Mouse (Mus musculus): Measurements from ENCODE around the gene Asxl2. TPM values are rescaled to one million over a fixed set of nuclear protein-coding genes. Genes with fewer than 3 reads are reported as not detected.
"Not testable (repeated sequence)": the region's sequence is repeated elsewhere in the genome, so short reads cannot be mapped to it uniquely, and the experiment has no call there.

Gene Asxl2
- polyA plus RNA-seq, 1 experiment, result 11.0 TPM

DNA sequence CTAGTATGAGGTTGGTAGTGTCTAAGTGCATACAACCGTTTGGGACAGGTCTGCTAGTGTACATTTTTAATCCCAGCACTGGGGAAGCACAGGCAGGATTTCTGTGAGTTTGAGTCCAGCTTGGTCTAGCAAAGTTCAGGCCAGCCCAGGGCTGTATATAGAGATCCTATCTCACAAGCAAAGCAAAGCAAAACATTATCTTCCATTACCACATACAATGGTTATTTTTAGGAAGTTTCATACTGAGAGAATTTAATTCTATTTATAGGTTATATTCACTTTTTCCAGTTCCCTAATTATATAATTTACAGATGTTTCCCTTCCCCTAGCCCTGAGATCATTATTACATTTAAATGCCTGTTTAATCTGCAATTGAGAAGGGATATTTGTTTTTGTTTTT lies 35.4 kb upstream of the Asxl2 start:
- no peak for TF ChIP-seq CTCF (IDR thresholded peaks at IDR 0.05; ENCODE audit: extremely low read depth, insufficient read depth, low read length)
- no peak for TF ChIP-seq POLR2A (IDR thresholded peaks at IDR 0.05; ENCODE audit: extremely low read depth, insufficient read depth, low read length)
- H3K27ac ChIP-seq (ENCODE audit: insufficient read depth, low read length), result no peak overlapping the region
- no peaks in the 10 kb centered on the region; the same call in none of the 2 replicates for H3K4me1 ChIP-seq (ENCODE audit: control insufficient read depth, insufficient read depth, low read length)
- H3K4me3 ChIP-seq (ENCODE audit: insufficient read depth, low read length), result no peak overlapping the region

DNA sequence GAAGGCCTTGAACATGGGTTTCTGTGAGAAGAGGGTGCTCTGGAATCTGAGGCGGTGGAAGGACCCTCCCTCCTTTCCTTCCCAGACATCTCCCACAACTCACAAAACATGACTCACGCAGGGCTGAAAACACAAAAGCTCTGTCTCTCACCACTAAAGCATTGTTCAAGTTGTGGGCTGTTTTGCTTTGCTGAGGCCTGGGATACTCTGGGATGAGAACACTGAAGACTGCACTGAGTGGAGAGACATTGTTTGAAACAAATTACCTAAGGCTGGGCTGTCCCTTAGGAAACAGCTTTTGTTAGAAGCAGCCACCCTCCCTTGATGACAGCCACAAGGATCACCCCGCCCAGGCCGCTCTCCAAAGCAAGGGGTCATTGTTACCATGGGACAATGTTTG lies 33.5 kb upstream of the Asxl2 start:
- H3K4me3 ChIP-seq (ENCODE audit: insufficient read depth, low read length), result no peak overlapping the region
- TF ChIP-seq CTCF (IDR thresholded peaks at IDR 0.05; ENCODE audit: extremely low read depth, insufficient read depth, low read length) (no peak), POLR2A (IDR thresholded peaks at IDR 0.05; ENCODE audit: extremely low read depth, insufficient read depth, low read length) (no peak)

DNA sequence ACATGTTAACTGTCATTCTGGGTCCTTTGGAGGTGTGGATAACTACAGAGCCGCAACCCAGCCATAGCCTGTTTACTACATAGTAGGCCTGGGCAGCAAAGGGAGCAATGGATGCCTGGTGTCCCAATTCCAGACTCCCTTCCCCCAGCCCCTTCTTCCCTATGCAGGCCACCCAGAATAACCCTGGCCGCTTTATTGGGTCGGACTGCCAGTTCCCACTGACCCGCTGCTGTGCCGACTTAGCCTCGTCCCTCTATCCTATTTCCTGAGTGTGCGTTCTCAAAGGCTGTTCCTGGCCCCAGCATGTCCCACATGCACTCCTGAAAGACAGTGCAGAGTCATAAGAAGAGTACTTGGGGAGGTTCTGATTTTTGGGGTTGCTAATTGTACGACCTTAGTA lies 29.7 kb upstream of the Asxl2 start:
- Histone ChIP-seq H3K27ac (ENCODE audit: insufficient read depth, low read length) (no peak overlapping the region), H3K4me3 (ENCODE audit: insufficient read depth, low read length) (no peak overlapping the region), H3K4me1 (ENCODE audit: control insufficient read depth, insufficient read depth, low read length) (no peaks in the 10 kb centered on the region; the same call in 1 of the 2 replicates)
- TF ChIP-seq POLR2A (IDR thresholded peaks at IDR 0.05; ENCODE audit: extremely low read depth, insufficient read depth, low read length) (no peak), CTCF (IDR thresholded peaks at IDR 0.05; ENCODE audit: extremely low read depth, insufficient read depth, low read length) (no peak)

More for the DNA sequence above, 33.5 kb upstream of the Asxl2 start:
- Histone ChIP-seq H3K4me1 (ENCODE audit: control insufficient read depth, insufficient read depth, low read length) (no peaks in the 10 kb centered on the region; the same call in 1 of the 2 replicates), H3K27ac (ENCODE audit: insufficient read depth, low read length) (no peak overlapping the region)

DNA sequence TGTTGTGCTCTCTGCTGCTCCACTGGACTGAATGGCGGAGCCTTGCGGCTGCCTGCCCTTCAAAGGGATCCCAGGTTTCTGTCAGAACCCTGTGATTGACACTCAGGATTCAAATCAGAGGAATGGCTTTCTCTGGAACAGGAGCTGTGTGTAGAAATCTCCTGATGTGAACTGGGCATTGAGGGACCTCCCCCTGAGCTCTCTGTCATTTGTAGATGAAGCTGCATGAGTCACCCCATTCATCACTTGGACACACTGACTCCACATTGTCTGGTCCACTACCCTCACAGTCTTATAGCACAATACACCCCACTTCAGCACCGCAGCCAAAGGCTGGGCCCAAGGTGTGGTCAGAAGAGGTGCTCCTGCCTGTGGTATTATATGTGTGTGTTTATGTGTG lies 21.0 kb upstream of the Asxl2 start:
- not testable (repeated sequence) for H3K4me1 ChIP-seq (ENCODE audit: control insufficient read depth, insufficient read depth, low read length); H3K4me3 ChIP-seq (ENCODE audit: insufficient read depth, low read length); H3K27ac ChIP-seq (ENCODE audit: insufficient read depth, low read length)

DNA sequence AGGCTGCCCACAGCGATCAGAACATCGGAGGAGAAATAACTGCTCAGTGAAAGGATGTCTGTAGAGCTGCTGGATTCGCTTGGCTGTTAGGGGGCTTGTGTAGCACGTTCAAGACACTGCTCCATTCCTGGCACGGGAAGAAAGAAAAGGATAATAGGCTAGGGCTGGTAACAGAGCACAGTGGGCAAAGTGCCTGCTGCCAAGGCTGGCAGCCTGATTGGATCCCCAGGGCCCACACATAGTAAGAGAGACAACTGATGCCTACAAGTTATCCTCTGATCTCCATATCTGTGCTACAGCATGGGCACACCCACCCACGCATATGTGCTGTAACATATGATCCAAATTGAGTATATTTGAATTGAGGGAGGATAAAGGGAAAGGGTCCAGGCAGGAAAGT lies 20.1 kb upstream of the Asxl2 start:
- Histone ChIP-seq H3K4me3 (ENCODE audit: insufficient read depth, low read length) (no peak overlapping the region), H3K27ac (ENCODE audit: insufficient read depth, low read length) (no peak overlapping the region), H3K4me1 (ENCODE audit: control insufficient read depth, insufficient read depth, low read length) (peaks cover 2% of the 10 kb centered on the region; the same call in 1 of the 2 replicates)
- TF ChIP-seq CTCF (IDR thresholded peaks at IDR 0.05; ENCODE audit: extremely low read depth, insufficient read depth, low read length) (no peak), POLR2A (IDR thresholded peaks at IDR 0.05; ENCODE audit: extremely low read depth, insufficient read depth, low read length) (no peak)

DNA sequence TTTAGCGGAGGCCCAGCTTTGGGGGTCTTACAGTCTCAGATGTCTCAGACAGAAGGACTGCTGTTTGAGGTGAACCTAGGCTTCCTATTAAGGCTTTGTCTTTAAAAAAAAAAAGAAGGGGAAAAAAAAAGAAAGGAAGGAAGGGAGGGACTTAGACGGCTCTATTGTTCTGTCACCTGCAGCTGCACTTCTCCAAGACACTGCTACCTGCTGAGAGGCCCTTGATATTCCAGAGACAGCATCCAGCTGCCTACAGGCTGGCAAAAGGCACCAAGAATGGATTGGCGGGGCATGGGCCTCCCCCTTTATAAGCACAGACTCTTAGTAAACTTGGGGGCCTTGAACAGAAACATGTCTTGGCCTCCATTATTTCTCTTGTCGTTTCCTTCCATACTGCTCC lies 11.7 kb upstream of the Asxl2 start:
- no peak overlapping the region for H3K4me3 ChIP-seq (ENCODE audit: insufficient read depth, low read length)
- TF ChIP-seq CTCF (IDR thresholded peaks at IDR 0.05; ENCODE audit: extremely low read depth, insufficient read depth, low read length) (no peak), POLR2A (IDR thresholded peaks at IDR 0.05; ENCODE audit: extremely low read depth, insufficient read depth, low read length) (no peak)
- H3K27ac ChIP-seq (ENCODE audit: insufficient read depth, low read length), result no peak overlapping the region

DNA sequence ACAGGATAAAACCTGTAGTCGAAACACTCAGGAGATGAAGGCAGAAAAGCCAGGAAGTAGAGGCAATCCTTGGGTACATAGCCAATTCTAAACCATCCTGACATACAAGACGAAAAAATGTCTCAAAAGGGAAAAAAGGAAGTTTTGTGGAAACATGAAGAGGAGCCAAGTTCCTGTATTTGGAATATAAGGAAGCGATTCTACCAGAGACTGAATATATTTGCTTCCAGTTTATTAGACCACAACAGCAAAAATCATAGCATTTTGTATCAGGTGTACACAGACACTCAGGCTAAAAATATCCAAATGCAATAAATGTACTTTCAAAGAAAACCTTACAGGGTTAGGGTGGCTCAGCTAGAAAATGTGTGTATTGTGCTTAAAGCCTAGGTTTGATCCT lies 7.9 kb upstream of the Asxl2 start:
- no peak overlapping the region for H3K27ac ChIP-seq (ENCODE audit: insufficient read depth, low read length)
- no peak overlapping the region for H3K4me3 ChIP-seq (ENCODE audit: insufficient read depth, low read length)
- H3K4me1 ChIP-seq (ENCODE audit: control insufficient read depth, insufficient read depth, low read length), result no peaks in the 10 kb centered on the region
- TF ChIP-seq POLR2A (IDR thresholded peaks at IDR 0.05; ENCODE audit: extremely low read depth, insufficient read depth, low read length) (no peak), CTCF (IDR thresholded peaks at IDR 0.05; ENCODE audit: extremely low read depth, insufficient read depth, low read length) (no peak)

More for the DNA sequence above, 11.7 kb upstream of the Asxl2 start:
- H3K4me1 ChIP-seq (ENCODE audit: control insufficient read depth, insufficient read depth, low read length), result no peaks in the 10 kb centered on the region

DNA sequence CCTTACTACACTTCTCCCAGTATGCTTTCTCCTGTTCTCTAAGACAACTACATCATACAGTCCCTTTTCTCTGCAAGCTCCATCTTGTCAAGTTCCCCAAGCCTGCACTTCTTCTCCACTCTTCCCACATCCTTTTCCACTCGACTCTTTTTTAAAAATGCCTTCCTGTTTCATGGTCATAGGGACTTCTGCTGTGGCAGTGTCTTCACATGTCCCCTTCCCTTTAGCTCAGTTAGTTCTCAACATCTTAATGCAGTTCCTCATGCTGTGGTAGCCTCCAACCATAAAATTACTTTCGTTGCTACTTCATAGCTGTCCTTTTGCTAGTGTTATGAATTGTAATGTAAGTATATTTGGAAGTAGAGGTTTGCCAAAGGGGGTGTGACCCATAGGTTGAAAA lies 6.1 kb upstream of the Asxl2 start:
- H3K27ac ChIP-seq (ENCODE audit: insufficient read depth, low read length), result no peak overlapping the region
- TF ChIP-seq POLR2A (IDR thresholded peaks at IDR 0.05; ENCODE audit: extremely low read depth, insufficient read depth, low read length) (no peak), CTCF (IDR thresholded peaks at IDR 0.05; ENCODE audit: extremely low read depth, insufficient read depth, low read length) (no peak)
- no peaks in the 10 kb centered on the region for H3K4me1 ChIP-seq (ENCODE audit: control insufficient read depth, insufficient read depth, low read length)
- no peak overlapping the region for H3K4me3 ChIP-seq (ENCODE audit: insufficient read depth, low read length)

DNA sequence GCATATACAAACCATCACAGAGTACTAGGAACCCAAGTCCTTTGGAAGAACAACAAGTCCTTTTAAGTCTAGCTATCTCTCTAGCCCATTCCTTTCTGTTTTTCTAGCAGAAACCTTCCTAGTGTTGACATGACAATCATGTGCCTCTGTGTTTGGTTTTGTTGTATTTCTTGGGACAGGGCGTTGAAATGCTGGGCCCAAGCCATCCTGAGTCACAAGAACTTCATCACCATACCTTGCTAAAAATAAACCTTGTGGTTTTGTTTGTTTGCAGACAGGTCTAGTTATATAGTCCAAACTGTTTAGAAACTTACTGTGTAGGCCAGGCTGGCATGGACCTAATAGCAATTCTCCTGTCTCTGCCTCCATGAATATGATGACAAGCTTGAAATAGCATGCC lies 3.9 kb upstream of the Asxl2 start:
- H3K27ac ChIP-seq (ENCODE audit: insufficient read depth, low read length), result no peak overlapping the region

DNA sequence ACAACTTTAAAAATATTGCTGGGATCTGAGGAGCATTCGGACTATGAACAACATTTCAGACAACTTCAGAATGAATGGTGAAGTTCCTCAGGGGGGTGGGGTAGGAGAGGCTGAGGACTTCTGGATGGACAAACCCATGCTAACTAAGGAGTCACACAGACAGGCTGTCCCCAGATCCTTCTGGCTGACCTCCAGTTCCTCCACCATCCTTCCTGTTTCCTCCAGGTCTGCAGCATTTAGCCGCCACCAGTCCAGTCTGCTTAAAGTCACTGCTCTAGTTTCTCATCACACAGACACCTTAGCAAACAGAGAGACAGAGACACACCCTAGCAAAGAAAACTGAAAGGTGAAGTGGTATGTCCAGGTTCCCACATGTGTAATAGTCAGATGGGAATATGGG lies 2.5 kb upstream of the Asxl2 start:
- TF ChIP-seq CTCF (IDR thresholded peaks at IDR 0.05; ENCODE audit: extremely low read depth, insufficient read depth, low read length) (no peak), POLR2A (IDR thresholded peaks at IDR 0.05; ENCODE audit: extremely low read depth, insufficient read depth, low read length) (no peak)
- no peaks in the 10 kb centered on the region for H3K4me1 ChIP-seq (ENCODE audit: control insufficient read depth, insufficient read depth, low read length)

More for the DNA sequence above, 3.9 kb upstream of the Asxl2 start:
- H3K4me1 ChIP-seq (ENCODE audit: control insufficient read depth, insufficient read depth, low read length), result no peaks in the 10 kb centered on the region
- TF ChIP-seq POLR2A (IDR thresholded peaks at IDR 0.05; ENCODE audit: extremely low read depth, insufficient read depth, low read length) (no peak), CTCF (IDR thresholded peaks at IDR 0.05; ENCODE audit: extremely low read depth, insufficient read depth, low read length) (no peak)
- H3K4me3 ChIP-seq (ENCODE audit: insufficient read depth, low read length), result no peak overlapping the region

More for the DNA sequence above, 2.5 kb upstream of the Asxl2 start:
- no peak overlapping the region for H3K4me3 ChIP-seq (ENCODE audit: insufficient read depth, low read length)
- no peak overlapping the region for H3K27ac ChIP-seq (ENCODE audit: insufficient read depth, low read length)

Data from cortical plate, adult 2 months (tissue).